Mouse (Mus musculus) adrenal gland, postnatal 14 days (tissue): ENCODE data around the gene Carm1. TPM values are rescaled to one million over a fixed set of nuclear protein-coding genes. Genes with fewer than 3 reads are reported as not detected.
"Not testable (repeated sequence)": the region's sequence is repeated elsewhere in the genome, so short reads cannot be mapped to it uniquely, and the experiment has no call there.

ENCODE experiments used
- DNase-seq: peaks from one replicate; pipeline ENCODE4 v3.0.0; 2021; ENCODE audit warnings: mixed read lengths
- long read RNA-seq, 2 experiments: library from polyadenylated mRNA; stranded (forward); transcript quantifications; one replicate each; pipeline ENCODE4 v2.0.0; 2021
- total RNA-seq: library from RNA; stranded (reverse); gene quantifications from 2 replicates; pipeline ENCODE4 v1.2.3, GENCODE M21; 2021

Gene Carm1
- 47.1 and 62.2 TPM in 2 replicates for total RNA-seq
- long read RNA-seq, experiment 1, transcript Carm1-203 (15 exons, 3,152 nt) = minor isoform, 7 of 66 reads
- long read RNA-seq, experiment 1, transcript Carm1-201 (16 exons, 3,220 nt) = major isoform, 36 of 66 reads
- long read RNA-seq, experiment 1, partial matches to known transcripts = 6 of 66 reads
- long read RNA-seq, experiment 1, other reads (novel, unspliced or antisense) = 12 of 66 reads
- long read RNA-seq, experiment 2, transcript Carm1-201 (16 exons, 3,220 nt) = major isoform, 31 of 61 reads
- long read RNA-seq, experiment 2, transcript Carm1-203 (15 exons, 3,152 nt) = minor isoform, 7 of 61 reads
- long read RNA-seq, experiment 2, partial matches to known transcripts = 2 of 61 reads
- long read RNA-seq, experiment 2, other reads (novel, unspliced or antisense) = 14 of 61 reads

- DNase-seq = no peak
Measured at GRCm38 (mm10) chr9:21546789-21547074, at the start of gene Carm1. TSS of gene Carm1 (plus strand) at chr9:21546894.

- no peak for DNase-seq
Measured at GRCm38 (mm10) chr9:21497050-21497542, 49.6 kb upstream of the Carm1 start.

- DNase-seq = no peak
Measured at GRCm38 (mm10) chr9:21497664-21498063, 49.0 kb upstream of the Carm1 start.

GRCm38 (mm10) chr9:21498284-21498902 is 48.3 kb upstream of the Carm1 start:
- DNase-seq = no peak

GRCm38 (mm10) chr9:21503352-21503751 is 43.3 kb upstream of the Carm1 start:
- no peak for DNase-seq

- no peak for DNase-seq
Measured at GRCm38 (mm10) chr9:21505767-21506166, 40.9 kb upstream of the Carm1 start.

GRCm38 (mm10) chr9:21507753-21508430 is 38.8 kb upstream of the Carm1 start:
- DNase-seq = no peak

GRCm38 (mm10) chr9:21508871-21509404 is 37.8 kb upstream of the Carm1 start:
- no peak for DNase-seq

GRCm38 (mm10) chr9:21509772-21510688 is 36.7 kb upstream of the Carm1 start, which contains the start of gene Tmed1:
TSS of gene Tmed1 (minus strand) at chr9:21510252.
- peak; percentile 96 for DNase-seq

- no peak for DNase-seq
Measured at GRCm38 (mm10) chr9:21510689-21511015, 36.0 kb upstream of the Carm1 start.

- no peak for DNase-seq
Measured at GRCm38 (mm10) chr9:21511052-21511451, 35.6 kb upstream of the Carm1 start.

GRCm38 (mm10) chr9:21513466-21513865 is 33.2 kb upstream of the Carm1 start:
- DNase-seq = no peak

GRCm38 (mm10) chr9:21517947-21518495 is 28.7 kb upstream of the Carm1 start:
- no peak for DNase-seq

GRCm38 (mm10) chr9:21518690-21519089 is 28.0 kb upstream of the Carm1 start:
- not testable (repeated sequence) for DNase-seq

GRCm38 (mm10) chr9:21525142-21525936 is 21.4 kb upstream of the Carm1 start:
- no peak for DNase-seq

GRCm38 (mm10) chr9:21525937-21526633 is 20.6 kb upstream of the Carm1 start, which contains the start of gene AB124611:
TSS of gene AB124611 (plus strand) at chr9:21526176.
- DNase-seq = peak; percentile 38

GRCm38 (mm10) chr9:21526634-21526944 is 20.1 kb upstream of the Carm1 start:
- no peak for DNase-seq

GRCm38 (mm10) chr9:21527100-21527801 is 19.4 kb upstream of the Carm1 start:
- no peak for DNase-seq

GRCm38 (mm10) chr9:21527917-21528324 is 18.8 kb upstream of the Carm1 start:
- no peak for DNase-seq
